Mouse (Mus musculus): ENCODE data around the gene Iqsec2. TPM values are rescaled to one million over a fixed set of nuclear protein-coding genes. Genes with fewer than 3 reads are reported as not detected.

The Iqsec2 gene
- total RNA-seq, 1 experiment from 2014 or later: 5.4 TPM

DNA sequence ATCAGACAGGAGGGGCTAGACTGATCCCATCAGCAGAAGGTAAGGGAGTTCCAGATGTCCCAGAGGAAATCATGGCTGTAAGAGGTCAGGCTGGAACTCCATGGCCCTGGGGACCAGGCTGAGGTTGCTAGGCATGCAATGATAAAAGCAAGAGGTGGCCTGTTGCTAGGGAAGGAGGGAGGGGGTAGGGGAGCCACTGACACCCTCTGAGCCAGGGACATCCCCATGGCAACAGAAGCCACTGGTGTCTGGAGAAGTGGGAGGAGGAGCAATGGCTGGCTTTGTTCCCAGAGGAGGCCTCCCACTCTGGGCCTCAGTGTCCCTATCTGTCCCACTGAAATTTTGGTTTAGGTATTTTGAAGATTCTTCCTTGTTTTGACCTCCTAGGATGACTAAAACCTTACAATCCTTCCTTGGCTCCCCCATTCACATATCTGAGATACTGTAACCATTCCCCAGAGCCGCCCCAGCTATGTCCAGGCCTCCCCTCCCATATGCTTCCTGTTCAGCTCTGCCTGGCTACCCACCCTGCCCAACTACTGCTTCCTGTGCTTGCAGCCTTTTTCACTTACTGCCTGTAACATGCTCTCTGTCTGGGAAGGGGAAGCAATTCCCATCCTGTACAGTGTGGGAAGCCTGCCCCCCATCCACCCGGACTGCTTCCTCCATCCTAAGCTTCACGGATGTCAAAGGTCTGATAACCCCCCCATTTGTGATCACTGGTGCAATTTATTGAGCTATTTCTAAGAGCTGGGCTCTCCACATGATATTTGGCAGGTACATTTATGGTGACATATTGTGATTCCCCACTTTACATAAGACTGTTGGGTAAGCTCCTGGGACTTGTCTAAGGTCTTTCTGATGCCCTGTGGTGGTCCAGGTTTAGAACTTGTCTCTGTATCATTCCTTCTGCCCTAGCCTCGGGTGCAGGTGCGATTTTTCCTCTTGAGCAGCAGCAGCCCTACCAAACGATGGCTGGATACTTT, 27.3 kb downstream of the Iqsec2 start:
- peak; percentile 30 to 70; a peak in 3 of 4 replicates for ATAC-seq (replicated peaks in 1 of 2; ENCODE audit: insufficient read depth in 1 of 2, low FRiP score in 2 of 2, low TSS enrichment in 1 of 2, low read depth in 1 of 2, poor library complexity in 2 of 2, severe bottlenecking in 2 of 2)

DNA sequence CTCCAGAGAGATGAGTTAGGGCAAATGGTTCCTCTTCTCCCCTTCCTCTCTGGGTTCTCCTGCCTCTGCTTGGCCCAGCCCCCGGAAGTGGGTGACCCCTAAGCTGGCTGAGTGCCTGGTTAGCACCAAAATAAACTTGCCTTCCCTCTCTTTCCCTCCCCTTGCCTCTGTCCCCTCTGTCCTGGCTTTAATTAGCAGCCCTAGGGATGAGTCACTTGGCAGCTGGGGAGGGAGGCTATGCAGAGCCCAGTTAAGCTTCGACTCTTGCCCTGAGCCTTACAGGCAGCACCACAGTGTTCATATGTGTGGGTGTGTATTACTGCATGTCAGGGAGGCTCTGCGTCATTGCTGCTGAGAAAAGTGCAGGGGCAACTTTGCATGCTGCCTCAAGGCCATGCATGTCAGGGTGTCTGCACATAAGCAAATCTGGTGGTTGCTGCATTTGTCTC, 28.4 kb downstream of the Iqsec2 start:
- ATAC-seq (replicated peaks in 1 of 2; ENCODE audit: insufficient read depth in 1 of 2, low FRiP score in 2 of 2, low TSS enrichment in 1 of 2, low read depth in 1 of 2, poor library complexity in 2 of 2, severe bottlenecking in 2 of 2): peak; percentile 59 to 78

DNA sequence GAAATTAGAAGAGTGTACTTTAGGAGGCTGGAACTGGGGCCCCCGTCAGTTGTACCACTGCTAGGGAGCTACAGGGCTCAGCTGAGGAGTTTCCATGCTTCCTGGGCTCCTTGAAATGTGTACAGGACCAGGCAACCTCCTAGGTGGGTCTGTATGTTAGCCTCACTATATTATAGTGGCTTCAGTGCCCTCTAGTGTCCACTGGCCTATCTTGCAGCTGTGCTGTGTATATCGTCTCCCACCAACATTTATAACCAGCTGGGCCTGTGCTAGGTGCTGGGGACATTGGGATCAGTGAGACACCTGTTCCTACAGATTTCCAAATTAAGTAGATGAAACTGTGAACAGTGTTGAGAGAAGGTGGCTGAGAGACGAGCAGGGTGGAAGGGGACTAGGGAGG, 31.2 kb downstream of the Iqsec2 start:
- peak; percentile 44 to 61; a peak in 3 of 4 replicates for ATAC-seq (replicated peaks in 1 of 2; ENCODE audit: insufficient read depth in 1 of 2, low FRiP score in 2 of 2, low TSS enrichment in 1 of 2, low read depth in 1 of 2, poor library complexity in 2 of 2, severe bottlenecking in 2 of 2)

DNA sequence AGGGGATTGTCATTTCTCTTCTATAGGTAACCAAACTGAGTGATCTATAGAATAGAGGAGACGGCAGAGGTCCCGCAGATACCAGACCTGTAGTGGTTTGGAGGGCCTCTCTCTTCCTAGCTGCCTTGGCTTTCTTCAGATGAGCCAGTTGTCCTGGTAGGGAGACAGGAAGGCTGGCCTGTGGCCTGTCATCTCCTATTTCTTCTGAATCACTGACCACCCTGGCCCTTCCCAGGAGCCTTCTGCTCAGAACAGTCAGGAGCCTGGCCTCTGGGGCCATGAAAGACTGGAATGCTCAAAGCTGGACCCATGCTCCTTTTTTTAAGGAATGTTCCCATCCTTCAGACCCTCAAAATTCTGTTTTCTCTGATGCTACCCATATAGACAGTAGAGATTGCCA, 33.8 kb downstream of the Iqsec2 start:
- ATAC-seq (replicated peaks in 1 of 2; ENCODE audit: insufficient read depth in 1 of 2, low FRiP score in 2 of 2, low TSS enrichment in 1 of 2, low read depth in 1 of 2, poor library complexity in 2 of 2, severe bottlenecking in 2 of 2): no peak

DNA sequence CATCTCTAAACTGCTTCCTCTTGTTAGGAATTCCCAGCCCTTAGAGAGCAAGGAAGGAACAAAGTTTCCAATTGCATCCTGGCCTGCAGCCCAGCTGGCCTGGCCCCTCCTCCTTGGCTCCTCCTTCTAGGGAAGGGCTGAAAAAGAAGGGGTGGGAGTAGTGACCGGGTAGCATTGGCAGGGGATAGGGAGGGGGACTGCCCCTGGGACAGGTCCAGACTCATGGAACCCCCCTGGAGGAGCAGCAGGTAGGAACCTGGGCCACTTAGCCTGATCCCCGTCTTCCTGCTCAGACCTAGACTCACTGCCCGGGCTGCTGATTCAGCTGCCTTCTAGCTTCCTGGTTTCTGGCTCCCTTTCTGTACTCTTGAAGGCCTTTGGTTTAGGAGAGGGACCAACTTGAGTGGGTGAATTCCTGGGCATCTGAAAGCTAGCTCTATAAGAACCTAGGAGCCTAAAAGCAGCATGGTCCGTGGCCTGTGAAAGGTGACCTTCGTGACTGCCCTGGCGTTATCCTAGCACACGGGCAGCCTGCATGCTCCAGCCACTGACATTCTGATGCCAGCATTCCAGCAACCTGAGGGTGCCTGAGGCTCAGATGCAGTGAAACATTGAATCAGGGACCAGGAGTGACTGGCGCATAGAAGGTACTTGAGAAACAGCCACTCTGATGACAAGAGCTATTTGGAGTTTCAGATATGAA, 34.9 kb downstream of the Iqsec2 start:
- peak; percentile 36 to 57; a peak in 3 of 4 replicates for ATAC-seq (replicated peaks in 1 of 2; ENCODE audit: insufficient read depth in 1 of 2, low FRiP score in 2 of 2, low TSS enrichment in 1 of 2, low read depth in 1 of 2, poor library complexity in 2 of 2, severe bottlenecking in 2 of 2)

DNA sequence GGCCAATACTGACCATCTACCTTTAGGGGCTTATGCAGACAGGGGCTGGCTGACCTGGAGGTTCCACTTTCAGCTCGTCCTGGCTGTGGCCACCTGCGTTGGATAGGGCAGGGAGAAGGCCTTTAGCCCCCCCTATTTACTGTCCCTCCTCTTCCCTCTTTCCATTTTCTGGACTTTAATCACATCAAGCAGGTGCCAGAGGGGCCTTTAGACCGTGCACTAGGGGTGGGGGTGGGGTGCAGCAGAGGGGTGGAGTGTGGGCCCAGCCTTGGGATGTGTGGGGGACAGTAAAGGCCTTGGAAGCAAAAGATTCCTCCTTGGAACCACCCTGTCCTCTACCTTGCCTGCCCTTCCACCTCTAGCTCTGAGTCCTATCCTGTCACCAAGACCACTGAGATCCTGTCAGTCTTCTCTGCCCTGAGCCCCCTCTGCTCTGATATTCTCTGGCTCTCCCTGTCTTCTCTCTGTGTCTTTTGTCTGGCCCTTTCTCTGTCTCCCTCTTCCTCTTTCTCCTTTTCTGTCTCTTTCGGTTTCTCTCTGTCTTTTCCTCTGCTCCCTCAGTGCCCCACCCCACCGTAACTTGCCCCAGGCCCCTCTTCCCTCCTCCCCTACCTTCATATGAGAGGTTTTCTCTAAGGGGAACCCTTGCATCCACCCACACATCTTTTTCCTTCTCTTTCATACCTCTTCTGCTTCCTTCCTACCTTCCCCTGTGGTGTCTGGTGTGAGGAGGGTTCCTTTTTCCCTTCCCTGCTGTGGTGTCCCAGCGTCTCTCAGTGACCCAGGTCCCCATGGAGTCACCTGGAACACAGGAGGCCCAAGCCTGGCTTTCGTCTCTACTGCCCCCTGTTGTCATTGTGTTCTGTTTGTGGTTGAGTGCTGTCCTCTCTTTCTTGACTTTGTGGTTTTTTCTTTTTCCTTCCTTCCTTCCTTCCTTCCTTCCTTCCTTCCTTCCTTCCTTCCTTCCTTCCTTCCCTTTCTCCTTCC, 35.9 kb downstream of the Iqsec2 start:
- peak in 1 of 2 experiments; percentile 51; a peak in 2 of 4 replicates for ATAC-seq (replicated peaks in 1 of 2; ENCODE audit: insufficient read depth in 1 of 2, low FRiP score in 2 of 2, low TSS enrichment in 1 of 2, low read depth in 1 of 2, poor library complexity in 2 of 2, severe bottlenecking in 2 of 2)

DNA sequence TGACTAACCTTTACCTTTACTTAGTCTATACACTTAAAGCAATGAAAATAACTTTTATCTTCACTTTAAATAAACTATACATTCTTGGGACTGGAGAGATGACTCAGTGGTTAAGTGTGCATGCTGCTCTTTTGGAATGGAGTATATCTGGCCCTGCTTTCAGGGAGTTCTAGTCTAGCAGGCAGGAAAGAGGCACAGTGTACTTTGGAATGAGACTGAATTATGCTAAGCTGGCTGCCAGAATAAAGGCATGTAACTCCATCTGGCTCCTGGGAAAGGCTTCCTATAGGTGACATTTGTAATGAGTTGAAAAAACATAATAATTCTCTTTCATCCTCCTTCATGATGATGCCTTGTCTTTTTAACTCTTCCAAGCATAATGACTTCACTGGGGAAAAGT, 43.1 kb downstream of the Iqsec2 start:
- no peak for ATAC-seq (replicated peaks in 1 of 2; ENCODE audit: insufficient read depth in 1 of 2, low FRiP score in 2 of 2, low TSS enrichment in 1 of 2, low read depth in 1 of 2, poor library complexity in 2 of 2, severe bottlenecking in 2 of 2)

DNA sequence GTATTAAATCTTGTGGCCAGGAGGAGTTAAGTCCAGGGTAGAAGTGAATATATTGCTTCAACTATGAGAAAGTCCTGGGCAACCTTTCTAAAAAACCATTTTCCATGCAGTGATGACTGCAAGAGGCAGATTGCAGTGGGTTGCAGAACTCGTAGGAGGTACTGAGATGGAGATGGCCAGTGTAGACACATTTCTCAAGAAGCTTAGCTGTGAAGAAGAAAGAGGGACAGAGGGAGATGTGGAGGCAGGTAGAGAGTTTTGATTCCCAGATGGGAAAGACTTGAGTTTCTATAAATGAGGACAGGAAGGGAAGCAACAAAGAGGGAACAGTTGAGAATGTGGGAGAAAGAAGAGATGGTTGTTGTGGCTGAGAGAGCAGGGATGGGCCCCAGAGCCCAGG, 47.2 kb downstream of the Iqsec2 start:
- no peak for ATAC-seq (replicated peaks in 1 of 2; ENCODE audit: insufficient read depth in 1 of 2, low FRiP score in 2 of 2, low TSS enrichment in 1 of 2, low read depth in 1 of 2, poor library complexity in 2 of 2, severe bottlenecking in 2 of 2)

DNA sequence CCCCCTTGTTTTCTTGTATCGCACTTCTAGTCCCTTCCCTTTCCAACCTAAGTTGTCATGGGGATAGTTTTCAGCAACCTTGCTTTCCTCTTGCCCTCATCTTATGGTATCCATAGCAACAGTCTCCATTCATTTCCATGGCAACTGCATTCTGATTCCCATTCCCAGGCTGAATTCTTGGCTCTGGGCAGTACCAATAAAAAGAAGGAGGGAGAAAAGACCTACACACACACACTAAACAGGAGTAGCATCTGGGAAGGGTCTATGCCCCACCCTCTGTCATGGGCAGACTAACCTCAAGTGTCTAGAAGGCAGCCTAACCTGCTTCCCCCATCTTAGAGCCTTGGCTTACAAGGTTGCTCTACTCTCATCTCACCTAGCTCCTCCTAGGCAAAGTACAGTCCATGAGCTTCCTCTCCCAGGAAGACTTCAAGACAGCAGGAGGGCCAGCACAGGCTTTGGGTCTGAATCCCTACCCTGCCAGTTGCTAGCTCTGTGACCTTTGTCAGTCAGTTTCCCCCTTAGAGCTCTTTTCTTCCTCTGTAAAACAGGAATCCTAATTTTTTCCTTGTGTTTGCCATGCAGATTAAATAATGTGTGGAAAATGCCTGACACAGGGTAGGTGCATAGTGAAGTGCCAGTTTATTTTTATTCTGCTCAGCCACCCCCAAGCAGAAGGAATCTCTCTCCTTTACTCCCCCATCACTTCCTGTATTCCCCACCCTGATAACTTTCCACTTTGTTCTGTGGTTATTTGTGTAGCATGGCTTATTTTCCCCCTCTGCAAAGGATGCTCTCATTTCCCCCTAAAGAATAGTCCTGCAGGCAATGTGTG, 54.0 kb downstream of the Iqsec2 start:
- ATAC-seq (replicated peaks in 1 of 2; ENCODE audit: insufficient read depth in 1 of 2, low FRiP score in 2 of 2, low TSS enrichment in 1 of 2, low read depth in 1 of 2, poor library complexity in 2 of 2, severe bottlenecking in 2 of 2): no peak

DNA sequence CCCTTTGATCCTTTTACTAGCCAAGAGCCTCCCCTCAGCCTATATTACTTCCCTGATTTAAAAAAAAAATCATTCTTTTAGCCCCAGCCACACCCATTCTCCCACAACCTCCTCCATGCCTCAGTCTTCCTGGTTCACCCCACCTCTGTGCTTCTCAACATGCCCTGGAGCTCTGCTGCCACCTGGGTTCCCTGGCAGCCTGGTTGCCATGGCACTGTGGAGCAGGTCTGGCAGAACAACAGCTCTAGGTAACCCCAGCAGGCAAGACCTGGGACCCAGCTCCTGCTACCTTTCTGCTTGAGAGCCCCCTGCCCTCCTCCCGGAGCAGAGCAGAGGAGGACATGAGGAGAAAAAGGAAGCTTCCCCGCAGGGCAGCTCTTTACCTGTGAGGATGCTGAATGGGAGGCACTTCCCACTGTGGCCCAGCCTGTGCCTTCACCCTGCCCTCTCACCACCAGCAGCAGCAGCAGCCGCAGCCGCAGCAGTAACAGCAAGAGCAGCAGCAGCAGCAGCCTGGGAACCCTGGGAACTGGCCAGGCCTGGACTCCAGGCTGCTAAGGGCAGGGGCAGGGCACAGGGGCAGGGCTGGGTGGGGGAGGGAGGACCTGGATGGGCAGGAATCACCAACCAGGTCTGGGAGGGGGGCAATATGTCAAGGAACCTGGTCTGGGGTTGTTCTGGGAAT, 57.8 kb downstream of the Iqsec2 start:
- no peak for ATAC-seq (replicated peaks in 1 of 2; ENCODE audit: insufficient read depth in 1 of 2, low FRiP score in 2 of 2, low TSS enrichment in 1 of 2, low read depth in 1 of 2, poor library complexity in 2 of 2, severe bottlenecking in 2 of 2)

DNA sequence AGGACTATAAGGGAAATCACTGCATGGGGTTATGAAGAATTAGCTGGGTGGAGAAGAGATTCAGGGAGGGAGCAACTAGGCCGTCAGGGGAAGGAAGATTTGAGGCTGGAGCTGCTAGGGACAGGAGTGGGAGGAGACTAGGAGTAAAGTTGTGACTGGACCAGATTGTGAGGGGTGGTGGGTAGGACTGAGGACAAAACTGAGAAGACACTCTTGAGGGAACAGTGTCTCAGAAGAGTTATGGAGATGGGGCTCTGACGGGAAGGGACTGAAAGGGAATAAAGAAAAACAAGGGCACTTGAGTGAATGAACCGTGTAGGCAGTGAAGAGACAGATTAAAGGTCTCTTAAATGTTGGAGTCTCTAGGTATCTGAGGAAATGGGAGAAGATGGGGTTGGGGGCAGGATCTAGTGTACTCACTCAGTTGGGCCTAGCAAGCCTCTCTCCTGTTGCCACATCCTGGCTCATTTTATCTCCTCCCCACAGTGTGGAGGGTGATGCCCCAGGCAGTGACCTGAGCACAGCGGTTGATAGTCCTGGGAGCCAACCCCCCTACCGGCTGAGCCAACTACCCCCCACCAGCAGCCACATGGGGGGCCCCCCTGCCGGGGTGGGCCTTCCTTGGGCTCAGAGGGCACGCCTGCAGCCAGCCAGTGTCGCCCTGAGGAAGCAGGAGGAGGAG, 58.5 kb downstream of the Iqsec2 start:
- no peak for ATAC-seq (replicated peaks in 1 of 2; ENCODE audit: insufficient read depth in 1 of 2, low FRiP score in 2 of 2, low TSS enrichment in 1 of 2, low read depth in 1 of 2, poor library complexity in 2 of 2, severe bottlenecking in 2 of 2)

DNA sequence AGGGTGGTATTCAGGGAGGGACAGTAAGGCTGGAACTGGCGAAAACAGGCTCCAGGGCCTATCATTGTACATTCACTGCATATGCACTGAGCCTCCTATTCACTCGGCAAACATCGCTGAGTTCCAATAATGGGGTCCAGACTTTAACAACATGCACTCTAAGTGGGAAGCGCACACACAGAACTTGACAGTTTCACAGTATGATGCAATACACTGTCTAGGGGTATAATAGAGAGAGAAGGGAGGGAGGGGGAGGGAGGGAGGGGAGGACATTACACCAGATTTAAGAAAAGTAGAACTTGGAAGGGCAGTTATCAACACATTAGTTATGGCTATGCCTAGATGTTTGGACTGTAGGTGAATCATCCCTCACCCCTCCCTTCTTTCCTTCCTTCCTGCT, 59.2 kb downstream of the Iqsec2 start:
- no peak for ATAC-seq (replicated peaks in 1 of 2; ENCODE audit: insufficient read depth in 1 of 2, low FRiP score in 2 of 2, low TSS enrichment in 1 of 2, low read depth in 1 of 2, poor library complexity in 2 of 2, severe bottlenecking in 2 of 2)

DNA sequence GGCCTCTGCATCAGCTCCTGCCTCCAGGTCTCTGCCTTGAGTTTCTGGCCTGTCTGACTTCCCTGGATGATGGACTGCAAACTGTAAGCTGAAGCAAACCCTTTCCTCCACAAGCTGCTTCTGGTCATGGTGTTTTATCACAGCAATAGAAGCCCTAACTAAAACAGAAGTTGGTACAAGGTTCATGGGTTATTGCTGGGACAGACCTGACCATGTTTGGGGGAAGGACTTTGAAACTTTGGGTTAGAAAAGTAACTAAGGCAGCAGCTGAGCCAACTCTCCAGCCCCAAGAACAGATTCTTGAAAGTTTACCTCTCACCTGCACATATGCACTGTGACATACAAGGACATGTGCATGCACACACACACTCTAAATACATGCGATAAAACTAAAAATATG, 61.4 kb downstream of the Iqsec2 start:
- ATAC-seq (replicated peaks in 1 of 2; ENCODE audit: insufficient read depth in 1 of 2, low FRiP score in 2 of 2, low TSS enrichment in 1 of 2, low read depth in 1 of 2, poor library complexity in 2 of 2, severe bottlenecking in 2 of 2): no peak

DNA sequence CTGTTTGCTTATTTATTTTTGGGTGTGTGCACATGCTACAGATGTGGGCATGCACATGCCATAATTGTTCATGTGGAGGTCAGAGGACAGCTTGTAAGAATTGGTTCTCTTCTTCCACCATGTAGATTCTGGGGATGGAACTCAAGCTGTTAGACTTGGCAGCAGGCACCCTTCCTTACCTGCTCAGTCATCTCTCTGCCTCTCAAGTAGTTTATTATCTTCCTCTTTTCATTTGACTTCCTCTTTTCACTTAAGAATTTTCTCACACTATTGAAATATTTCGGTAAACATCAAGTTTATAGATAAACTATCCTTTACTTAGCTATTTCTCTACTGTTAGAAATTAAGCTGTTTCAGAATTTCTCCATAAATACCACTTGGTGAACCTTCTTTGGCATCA, 70.6 kb downstream of the Iqsec2 start:
- no peak for ATAC-seq (replicated peaks in 1 of 2; ENCODE audit: insufficient read depth in 1 of 2, low FRiP score in 2 of 2, low TSS enrichment in 1 of 2, low read depth in 1 of 2, poor library complexity in 2 of 2, severe bottlenecking in 2 of 2)

DNA sequence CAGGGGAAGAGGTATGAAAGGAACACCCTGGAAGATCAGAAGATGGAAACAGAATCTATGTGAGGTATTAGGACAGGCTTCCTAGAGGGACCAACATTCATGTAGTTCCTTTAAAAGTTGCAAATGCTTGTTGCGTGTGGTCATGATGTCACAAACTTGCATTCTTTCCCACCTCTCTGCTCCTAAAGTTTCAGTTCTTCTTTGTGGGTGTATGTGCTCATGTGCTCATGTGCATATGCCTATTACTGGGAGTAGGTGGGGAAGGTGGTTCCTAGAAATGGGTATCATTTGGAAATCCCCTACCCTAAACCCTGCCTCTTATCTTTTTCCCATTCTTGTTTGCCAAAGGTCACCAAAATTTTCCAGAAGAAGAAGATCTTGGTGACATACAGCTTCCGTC, 74.5 kb downstream of the Iqsec2 start:
- ATAC-seq (replicated peaks in 1 of 2; ENCODE audit: insufficient read depth in 1 of 2, low FRiP score in 2 of 2, low TSS enrichment in 1 of 2, low read depth in 1 of 2, poor library complexity in 2 of 2, severe bottlenecking in 2 of 2): no peak

Measured in hematopoietic stem cell, adult 5-6 weeks (primary cell).